Mouse (Mus musculus): ENCODE data around the gene Usp34. TPM values are rescaled to one million over a fixed set of nuclear protein-coding genes. Genes with fewer than 3 reads are reported as not detected.

The Usp34 gene
- total RNA-seq (2014; rRNA removed; ENCODE audit: low replicate concordance) (37.1 and 42.7 TPM in 2 replicates), polyA plus RNA-seq (2015; fragmentation: Nextera tagmentation; extraction: Ambion mirVana) (9.2 and 11.4 TPM in 2 replicates)

DNA sequence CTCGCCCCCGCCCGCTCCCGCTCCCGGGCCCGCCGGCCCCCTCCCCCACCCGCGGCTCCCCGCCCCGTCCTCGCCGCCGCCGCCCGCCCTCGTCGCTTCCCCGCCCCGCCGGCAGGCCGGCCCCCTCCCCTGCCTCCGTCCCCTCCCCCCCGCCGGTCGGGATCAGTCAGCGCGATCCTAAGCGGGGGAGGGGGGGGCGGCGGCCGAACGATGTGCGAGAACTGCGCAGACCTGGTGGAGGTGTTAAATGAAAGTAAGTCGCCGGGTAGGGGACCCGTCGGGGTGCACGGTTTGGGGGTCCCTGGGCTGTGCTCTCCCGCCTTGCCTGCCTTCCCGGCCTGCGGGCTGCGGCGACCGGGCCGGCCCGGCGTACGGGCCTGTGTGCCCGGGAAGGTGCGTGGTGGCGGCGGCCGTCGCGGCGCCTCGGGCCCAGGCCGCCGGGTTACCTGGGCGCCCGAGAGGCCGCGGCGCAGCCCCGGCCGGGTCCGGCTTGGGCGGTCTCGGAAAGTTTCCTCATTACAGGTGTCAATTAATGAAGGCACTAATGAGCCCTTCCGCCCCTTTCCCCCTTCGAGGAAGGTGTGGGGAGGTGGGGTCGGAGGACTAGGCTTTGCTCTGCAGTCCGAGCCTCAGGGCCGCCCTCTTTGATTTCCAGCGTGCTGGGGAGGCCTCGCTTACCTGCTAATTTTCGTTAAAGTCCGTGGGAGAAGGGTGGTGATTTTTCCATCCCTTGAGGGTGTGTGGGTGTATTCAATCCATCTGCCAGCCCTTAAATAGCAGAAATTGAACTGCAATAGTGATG, at the start of gene Usp34:
Gene Usp34 (plus strand): TSS at position 132 of the 802 bp plus-strand sequence.
- no peaks in the 10 kb centered on the region for H3K36me3 ChIP-seq (replicated peaks; ENCODE audit: control insufficient read depth, insufficient read depth, low read length)
- under 1% methylated on average over 52 of the region's 80 CpGs for WGBS
- peaks cover 8% of the 10 kb centered on the region for H3K4me1 ChIP-seq (ENCODE audit: control insufficient read depth, insufficient read depth)
- DNase-seq (ENCODE audit: low spot score) (peak; percentile 24), ATAC-seq (ENCODE audit: insufficient read depth, low read depth) (peak; percentile 56)
- peak within 1 kb of the TSS; percentile 85 for H3K4me2 ChIP-seq (ENCODE audit: low read depth, low read length)
- H3K4me3 ChIP-seq (ENCODE audit: low read depth, low read length) = peak within 1 kb of the TSS; percentile 100
- H3K27me3 ChIP-seq (ENCODE audit: control insufficient read depth, insufficient read depth, low read length) = no peaks in the 10 kb centered on the region
- peak within 1 kb of the TSS; percentile 99 for H3K9ac ChIP-seq (replicated peaks; ENCODE audit: low read depth, low read length)
- H3K27ac ChIP-seq (ENCODE audit: low read depth) = peak within 1 kb of the TSS; percentile 100
- no peak for TF ChIP-seq EP300 (IDR thresholded peaks at IDR 0.05; ENCODE audit: low read depth)
- TF ChIP-seq CTCF (IDR thresholded peaks at IDR 0.05; ENCODE audit: low read depth) = no peak
- no peaks in the 10 kb centered on the region for H3K9me3 ChIP-seq (replicated peaks; ENCODE audit: control insufficient read depth, low read length)

GRCm38 (mm10) chr11:23259073-23259472, 47.6 kb upstream of the Usp34 start:
- H3K27ac ChIP-seq (ENCODE audit: low read depth) = no peak overlapping the region; the same call in 1 of the 2 replicates
- no peak for TF ChIP-seq EP300 (IDR thresholded peaks at IDR 0.05; ENCODE audit: low read depth)
- TF ChIP-seq CTCF (IDR thresholded peaks at IDR 0.05; ENCODE audit: low read depth) = no peak
- DNase-seq (ENCODE audit: low spot score) (no peak), ATAC-seq (ENCODE audit: insufficient read depth, low read depth) (no peak)
- H3K9me3 ChIP-seq (replicated peaks; ENCODE audit: control insufficient read depth, low read length) = no peaks in the 10 kb centered on the region
- 66% methylated on average over 4 of the region's 4 CpGs for WGBS
- no peak overlapping the region for H3K4me3 ChIP-seq (ENCODE audit: low read depth, low read length)
- peaks cover 17% of the 10 kb centered on the region for H3K4me1 ChIP-seq (ENCODE audit: control insufficient read depth, insufficient read depth)
- H3K27me3 ChIP-seq (ENCODE audit: control insufficient read depth, insufficient read depth, low read length) = no peaks in the 10 kb centered on the region
- no peak overlapping the region for H3K4me2 ChIP-seq (ENCODE audit: low read depth, low read length)
- H3K9ac ChIP-seq (replicated peaks; ENCODE audit: low read depth, low read length) = no peak overlapping the region
- peaks cover 23% of the 10 kb centered on the region for H3K36me3 ChIP-seq (replicated peaks; ENCODE audit: control insufficient read depth, insufficient read depth, low read length)

DNA sequence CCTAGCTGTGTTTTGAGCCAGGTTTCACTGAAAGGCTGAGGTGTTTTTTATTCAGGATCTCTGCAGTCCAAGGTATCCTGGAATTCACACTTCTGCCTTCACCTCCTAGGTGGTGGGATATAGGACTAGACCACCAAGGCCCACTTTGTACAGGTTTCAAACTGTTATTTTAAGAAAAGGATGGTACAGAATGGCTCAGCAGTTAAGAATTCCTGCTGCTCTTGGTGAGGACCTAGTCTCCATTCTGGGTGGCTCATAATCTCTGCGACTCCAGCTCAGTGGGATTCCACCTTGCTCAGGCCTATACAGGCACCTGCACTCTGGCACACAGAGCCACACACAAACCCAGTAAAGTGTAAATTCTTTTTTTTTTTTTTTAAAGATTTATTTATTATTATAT, 47.2 kb upstream of the Usp34 start:
- no peak overlapping the region for H3K4me2 ChIP-seq (ENCODE audit: low read depth, low read length)
- H3K36me3 ChIP-seq (replicated peaks; ENCODE audit: control insufficient read depth, insufficient read depth, low read length) = peaks cover 26% of the 10 kb centered on the region
- WGBS = 43% methylated on average over 1 of the region's 1 CpGs
- no peak overlapping the region for H3K4me3 ChIP-seq (ENCODE audit: low read depth, low read length)
- H3K27me3 ChIP-seq (ENCODE audit: control insufficient read depth, insufficient read depth, low read length) = no peaks in the 10 kb centered on the region
- peaks cover 17% of the 10 kb centered on the region for H3K4me1 ChIP-seq (ENCODE audit: control insufficient read depth, insufficient read depth)
- no peak overlapping the region for H3K9ac ChIP-seq (replicated peaks; ENCODE audit: low read depth, low read length)
- H3K27ac ChIP-seq (ENCODE audit: low read depth) = no peak overlapping the region; the same call in 1 of the 2 replicates
- no peaks in the 10 kb centered on the region for H3K9me3 ChIP-seq (replicated peaks; ENCODE audit: control insufficient read depth, low read length)
- no peak for TF ChIP-seq EP300 (IDR thresholded peaks at IDR 0.05; ENCODE audit: low read depth)
- TF ChIP-seq CTCF (IDR thresholded peaks at IDR 0.05; ENCODE audit: low read depth) = no peak
- ATAC-seq (ENCODE audit: insufficient read depth, low read depth) = no peak
- DNase-seq (ENCODE audit: low spot score) = no peak

GRCm38 (mm10) chr11:23260186-23260585, 46.5 kb upstream of the Usp34 start:
- no peak for TF ChIP-seq CTCF (IDR thresholded peaks at IDR 0.05; ENCODE audit: low read depth)
- TF ChIP-seq EP300 (IDR thresholded peaks at IDR 0.05; ENCODE audit: low read depth) = no peak
- no peak overlapping the region for H3K4me3 ChIP-seq (ENCODE audit: low read depth, low read length)
- DNase-seq (ENCODE audit: low spot score) = no peak
- peaks cover 28% of the 10 kb centered on the region for H3K36me3 ChIP-seq (replicated peaks; ENCODE audit: control insufficient read depth, insufficient read depth, low read length)
- ATAC-seq (ENCODE audit: insufficient read depth, low read depth) = no peak
- no peaks in the 10 kb centered on the region for H3K27me3 ChIP-seq (ENCODE audit: control insufficient read depth, insufficient read depth, low read length)
- no peak overlapping the region for H3K9ac ChIP-seq (replicated peaks; ENCODE audit: low read depth, low read length)
- H3K4me1 ChIP-seq (ENCODE audit: control insufficient read depth, insufficient read depth) = peaks cover 13% of the 10 kb centered on the region
- H3K4me2 ChIP-seq (ENCODE audit: low read depth, low read length) = no peak overlapping the region
- 47% methylated on average over 1 of the region's 1 CpGs for WGBS
- H3K27ac ChIP-seq (ENCODE audit: low read depth) = no peak overlapping the region
- no peaks in the 10 kb centered on the region for H3K9me3 ChIP-seq (replicated peaks; ENCODE audit: control insufficient read depth, low read length)

GRCm38 (mm10) chr11:23261490-23261889, 45.2 kb upstream of the Usp34 start:
- no peak for ATAC-seq (ENCODE audit: insufficient read depth, low read depth)
- H3K27me3 ChIP-seq (ENCODE audit: control insufficient read depth, insufficient read depth, low read length) = no peaks in the 10 kb centered on the region
- H3K4me2 ChIP-seq (ENCODE audit: low read depth, low read length) = no peak overlapping the region
- 66% methylated on average over 3 of the region's 3 CpGs for WGBS
- no peaks in the 10 kb centered on the region for H3K9me3 ChIP-seq (replicated peaks; ENCODE audit: control insufficient read depth, low read length)
- no peak overlapping the region for H3K27ac ChIP-seq (ENCODE audit: low read depth)
- no peak overlapping the region for H3K9ac ChIP-seq (replicated peaks; ENCODE audit: low read depth, low read length)
- no peak for DNase-seq (ENCODE audit: low spot score)
- H3K4me1 ChIP-seq (ENCODE audit: control insufficient read depth, insufficient read depth) = peaks cover 13% of the 10 kb centered on the region
- no peak for TF ChIP-seq EP300 (IDR thresholded peaks at IDR 0.05; ENCODE audit: low read depth)
- no peak for TF ChIP-seq CTCF (IDR thresholded peaks at IDR 0.05; ENCODE audit: low read depth)
- no peak overlapping the region for H3K4me3 ChIP-seq (ENCODE audit: low read depth, low read length)
- peaks cover 32% of the 10 kb centered on the region for H3K36me3 ChIP-seq (replicated peaks; ENCODE audit: control insufficient read depth, insufficient read depth, low read length)

Measured in heart, postnatal 0 days (tissue).